Mouse (Mus musculus) CH12.LX (cell line): Measurements from ENCODE around the gene Egfl7. TPM values are rescaled to one million over a fixed set of nuclear protein-coding genes. Genes with fewer than 3 reads are reported as not detected.

ENCODE experiments used
- DNase-seq: peaks from one replicate; pipeline ENCODE4 v3.0.0-alpha.2; 2013; ENCODE audit errors: extremely low read depth
- H3K27ac ChIP-seq: 2 replicates; pipeline ENCODE4 v1.5.1; 2012; ENCODE audit warnings: low read depth, mild to moderate bottlenecking, control low read depth, moderate library complexity; ENCODE audit not compliant: insufficient read depth
- H3K27me3 ChIP-seq: replicated peaks from 2 replicates; pipeline ENCODE3; 2012; ENCODE audit warnings: inconsistent platforms
- H3K36me3 ChIP-seq, 2 experiments: replicated peaks in 1 of 2; 2 replicates each; pipeline versions ENCODE3 to v1.6.1; 2012; ENCODE audit warnings: inconsistent platforms in 1 of 2, low read length in 1 of 2, mild to moderate bottlenecking in 1 of 2, mixed read lengths in 1 of 2, moderate library complexity in 1 of 2; ENCODE audit not compliant: control insufficient read depth in 1 of 2, insufficient read depth in 1 of 2
- H3K4me1 ChIP-seq, 2 experiments: 2 replicates each; pipeline ENCODE4 v1.6.1; 2012; ENCODE audit warnings: inconsistent platforms in 1 of 2, moderate library complexity in 1 of 2; ENCODE audit not compliant: insufficient read depth in 2 of 2, control insufficient read depth in 1 of 2
- H3K4me2 ChIP-seq: 2 replicates; pipeline ENCODE4 v1.6.1; 2012; ENCODE audit warnings: low read depth, mild to moderate bottlenecking, control low read depth; ENCODE audit not compliant: poor library complexity, insufficient read depth, severe bottlenecking
- H3K4me3 ChIP-seq, 3 experiments: fragments of 150-350 bp in 1 of 3; sonication (generic) in 1 of 3; replicated peaks in 1 of 3; 2 replicates each; pipeline versions ENCODE3 to v1.5.1; 2011 to 2012; ENCODE audit warnings: low read depth in 2 of 3, low read length in 2 of 3, mild to moderate bottlenecking in 2 of 3, moderate library complexity in 2 of 3, control low read depth in 1 of 3, improper control_type of control experiment in 1 of 3, inconsistent platforms in 1 of 3, mixed read lengths in 1 of 3; ENCODE audit not compliant: poor library complexity in 1 of 3
- H3K79me2 ChIP-seq: replicated peaks from 2 replicates; pipeline ENCODE4 v1.6.1; 2012; ENCODE audit warnings: mild to moderate bottlenecking, moderate library complexity; ENCODE audit not compliant: control insufficient read depth, poor library complexity, insufficient read depth, severe bottlenecking; ENCODE audit errors: extremely low read depth
- H3K9ac ChIP-seq: 2 replicates; pipeline ENCODE4 v1.6.1; 2012; ENCODE audit warnings: low read depth, mild to moderate bottlenecking, control low read depth, moderate library complexity; ENCODE audit not compliant: insufficient read depth
- H3K9me3 ChIP-seq: replicated peaks from 2 replicates; pipeline ENCODE3; 2012; ENCODE audit warnings: low read length, inconsistent platforms, mixed read lengths
- CHD2 ChIP-seq: IDR thresholded peaks from 2 replicates; pipeline ENCODE4 v1.6.1; 2011; ENCODE audit warnings: low read length, improper control_type of control experiment
- CTCF ChIP-seq, 2 experiments: IDR thresholded peaks in 1 of 2; conservative IDR thresholded peaks in 1 of 2; 2 replicates each; pipeline ENCODE4 v1.5.1; 2011 to 2012; ENCODE audit warnings: low read depth in 2 of 2, low read length in 2 of 2, improper control_type of control experiment in 1 of 2, inconsistent platforms in 1 of 2, mild to moderate bottlenecking in 1 of 2, moderate library complexity in 1 of 2
- E2F4 ChIP-seq: IDR thresholded peaks from 2 replicates; pipeline ENCODE4 v1.6.1; 2011; ENCODE audit warnings: low read depth, low read length, improper control_type of control experiment; ENCODE audit not compliant: insufficient replicate concordance
- ELF1 ChIP-seq: IDR thresholded peaks from 2 replicates; pipeline ENCODE4 v1.6.1; 2014; ENCODE audit warnings: low read depth, mild to moderate bottlenecking, inconsistent platforms, low read length, improper control_type of control experiment
- HCFC1 ChIP-seq: IDR thresholded peaks from 2 replicates; pipeline ENCODE4 v1.6.1; 2012; ENCODE audit warnings: low read depth, mild to moderate bottlenecking, inconsistent platforms, low read length, improper control_type of control experiment
- IRF4 ChIP-seq: IDR thresholded peaks from 2 replicates; pipeline ENCODE4 v1.6.1; 2014; ENCODE audit warnings: low read depth, mild to moderate bottlenecking, inconsistent platforms, low read length, improper control_type of control experiment
- JUND ChIP-seq: conservative IDR thresholded peaks from 2 replicates; pipeline ENCODE4 v1.6.1; 2011; ENCODE audit warnings: low read depth, low read length, improper control_type of control experiment
- MAX ChIP-seq: IDR thresholded peaks from 2 replicates; pipeline ENCODE4 v1.6.1; 2011; ENCODE audit warnings: low read length, improper control_type of control experiment
- MYC ChIP-seq: IDR thresholded peaks from 2 replicates; pipeline ENCODE4 v1.6.1; 2011; ENCODE audit warnings: low read depth, mild to moderate bottlenecking, improper control_type of control experiment, low read length
- NELFE ChIP-seq: IDR thresholded peaks from 2 replicates; pipeline ENCODE4 v1.6.1; 2011; ENCODE audit warnings: low read depth, low read length, improper control_type of control experiment
- RAD21 ChIP-seq: IDR thresholded peaks from 2 replicates; pipeline ENCODE4 v1.6.1; 2011; ENCODE audit warnings: low read depth, mild to moderate bottlenecking, low read length, improper control_type of control experiment, moderate library complexity
- RCOR1 ChIP-seq: conservative IDR thresholded peaks from 2 replicates; pipeline ENCODE4 v1.6.1; 2012; ENCODE audit warnings: low read depth, mild to moderate bottlenecking, inconsistent platforms, low read length, improper control_type of control experiment
- TBP ChIP-seq: conservative IDR thresholded peaks from 2 replicates; pipeline ENCODE4 v1.6.1; 2011; ENCODE audit warnings: low read depth, low read length, improper control_type of control experiment
- USF1 ChIP-seq: IDR thresholded peaks from 2 replicates; pipeline ENCODE4 v1.6.1; 2014; ENCODE audit warnings: low read depth, mild to moderate bottlenecking, inconsistent platforms, low read length, improper control_type of control experiment
- dilution Hi-C: fragments of 300-500 bp; cut with MboI; formaldehyde crosslinking; loops from 2 replicates; pipeline ENCODE4 v1.14.3; 2020; ENCODE audit warnings: low sequenced_read_pairs; ENCODE audit not compliant: extremely low pct_unique_long_range_greater_than_20kb, extremely low pct_ligation_motif_present
- in situ Hi-C: fragments of 300-500 bp; cut with MboI; formaldehyde crosslinking; loops from 3 replicates; pipeline ENCODE4 v1.14.3; 2019; ENCODE audit warnings: low sequenced_read_pairs, low pct_ligation_motif_present, low pct_unique_long_range_greater_than_20kb, mixed read lengths
- polyA plus RNA-seq: library from polyadenylated mRNA; unstranded; fragments of >175 nt; gene quantifications from 2 replicates; pipeline ENCODE4 v1.2.1, GENCODE M21; 2012; ENCODE audit warnings: low read depth; ENCODE audit not compliant: insufficient read length
- total RNA-seq, 2 experiments: library from RNA; depleted of rRNA; stranded (reverse); fragments of 300-350 nt in 1 of 2; fragments of >200 nt in 1 of 2; gene quantifications; 2 replicates each; pipeline ENCODE4 v1.2.3; 2012 to 2014

Egfl7 gene
- total and polyA plus RNA-seq, 3 experiments: 20.1 to 39.3 (median 24.7) TPM

GRCm38 (mm10) chr2:26639838-26640830, 60.3 kb downstream of the Egfl7 start (continued):
- peak; percentile 95; the same call in 1 of the 2 replicates for TF ChIP-seq MYC
- no peak for TF ChIP-seq USF1
- TF ChIP-seq ELF1: peak; percentile 72
- peak; percentile 99 for TF ChIP-seq NELFE
- TF ChIP-seq JUND: 0 out of 2 replicates have a peak, but pooled peaks have one; percentile 27
- TF ChIP-seq CHD2: no peak
- TF ChIP-seq, all 38 proteins: peak for 19

GRCm38 (mm10) chr2:26641006-26641647, 61.3 kb downstream of the Egfl7 start:
- Histone ChIP-seq H3K4me2 (no peak overlapping the region), H3K9ac (no peak overlapping the region), H3K36me3 (peaks cover 18 to 29% of the 10 kb centered on the region in 2 experiments), H3K79me2 (peaks cover 29% of the 10 kb centered on the region), H3K27ac (no peak overlapping the region), H3K9me3 (no peaks in the 10 kb centered on the region), H3K4me3 (no peak overlapping the region), H3K27me3 (peaks cover 2% of the 10 kb centered on the region), H3K4me1 (peaks cover 6 to 31% of the 10 kb centered on the region in 2 experiments)
- dilution Hi-C loops: no loop called here
- no peak for TF ChIP-seq RCOR1
- no peak for TF ChIP-seq MAX
- no peak for TF ChIP-seq IRF4
- TF ChIP-seq HCFC1: no peak
- TF ChIP-seq RAD21: no peak
- TF ChIP-seq TBP: no peak
- TF ChIP-seq CTCF (conservative IDR thresholded peaks at IDR 0.05 in 1 of 2, IDR thresholded peaks at IDR 0.05 in 1 of 2; ENCODE audit: low read depth in 2 of 2, low read length in 2 of 2): no peak
- TF ChIP-seq CHD2: no peak
- no peak for TF ChIP-seq E2F4
- DNase-seq: no peak
- in situ Hi-C loops: loop anchor here (5.0 kb wide), 1 partner anchor 396 kb away; no protein-coding TSS in a partner anchor

Other genes starting within 250 kb of the Egfl7 start
- gene Dnlz, start 227.9 kb upstream of the Egfl7 start, total RNA-seq (2012; rRNA removed): 17.1 and 20.3 TPM in 2 replicates
- gene Dnlz, start 227.9 kb upstream of the Egfl7 start, total RNA-seq (2014; rRNA removed): 15.1 TPM in 2 replicates
- 16.5 and 17.8 TPM in 2 replicates for gene Dnlz, start 227.9 kb upstream of the Egfl7 start, polyA plus RNA-seq
- 0.42 and 0.59 TPM in 2 replicates for gene Card9, start 219.1 kb upstream of the Egfl7 start, total RNA-seq (2012; rRNA removed)
- 0.15 and 0.32 TPM in 2 replicates for gene Card9, start 219.1 kb upstream of the Egfl7 start, total RNA-seq (2014; rRNA removed)
- gene Card9, start 219.1 kb upstream of the Egfl7 start, polyA plus RNA-seq: 0.38 and 0.44 TPM in 2 replicates
- gene Snapc4, start 199.4 kb upstream of the Egfl7 start, total RNA-seq (2012; rRNA removed): 42.7 and 53.3 TPM in 2 replicates
- gene Snapc4, start 199.4 kb upstream of the Egfl7 start, total RNA-seq (2014; rRNA removed): 15.3 and 18.0 TPM in 2 replicates
- gene Snapc4, start 199.4 kb upstream of the Egfl7 start, polyA plus RNA-seq: 47.1 and 48.0 TPM in 2 replicates
- 41.9 and 56.9 TPM in 2 replicates for gene Entr1, start 190.7 kb upstream of the Egfl7 start, total RNA-seq (2012; rRNA removed)
- gene Entr1, start 190.7 kb upstream of the Egfl7 start, total RNA-seq (2014; rRNA removed): 53.8 and 62.3 TPM in 2 replicates
- 51.9 and 57.3 TPM in 2 replicates for gene Entr1, start 190.7 kb upstream of the Egfl7 start, polyA plus RNA-seq
- 79.5 and 91.2 TPM in 2 replicates for gene Pmpca, start 190.7 kb upstream of the Egfl7 start, total RNA-seq (2012; rRNA removed)
- 73.3 and 74.7 TPM in 2 replicates for gene Pmpca, start 190.7 kb upstream of the Egfl7 start, total RNA-seq (2014; rRNA removed)
- 143 and 176 TPM in 2 replicates for gene Pmpca, start 190.7 kb upstream of the Egfl7 start, polyA plus RNA-seq
- 9.6 and 12.1 TPM in 2 replicates for gene Inpp5e, start 170.8 kb upstream of the Egfl7 start, total RNA-seq (2012; rRNA removed)
- 4.8 and 5.2 TPM in 2 replicates for gene Inpp5e, start 170.8 kb upstream of the Egfl7 start, total RNA-seq (2014; rRNA removed)
- gene Inpp5e, start 170.8 kb upstream of the Egfl7 start, polyA plus RNA-seq: 10.2 and 13.4 TPM in 2 replicates
- 31.8 and 36.3 TPM in 2 replicates for gene Sec16a, start 134.8 kb upstream of the Egfl7 start, total RNA-seq (2012; rRNA removed)
- 22.5 and 22.8 TPM in 2 replicates for gene Sec16a, start 134.8 kb upstream of the Egfl7 start, total RNA-seq (2014; rRNA removed)
- gene Sec16a, start 134.8 kb upstream of the Egfl7 start, polyA plus RNA-seq: 28.6 and 38.9 TPM in 2 replicates
- 11.4 and 13.1 TPM in 2 replicates for gene Notch1, start 63.4 kb upstream of the Egfl7 start, total RNA-seq (2012; rRNA removed)
- 0.86 and 0.98 TPM in 2 replicates for gene Notch1, start 63.4 kb upstream of the Egfl7 start, total RNA-seq (2014; rRNA removed)
- gene Notch1, start 63.4 kb upstream of the Egfl7 start, polyA plus RNA-seq: 2.7 and 3.8 TPM in 2 replicates
- gene Gm20532, start 6.6 kb downstream of the Egfl7 start, total RNA-seq (2012; rRNA removed): not detected in 2 replicates
- not detected in 2 replicates for gene Gm20532, start 6.6 kb downstream of the Egfl7 start, total RNA-seq (2014; rRNA removed)
- not detected in 2 replicates for gene Gm20532, start 6.6 kb downstream of the Egfl7 start, polyA plus RNA-seq
- 11.1 and 14.2 TPM in 2 replicates for gene Agpat2, start 24.4 kb downstream of the Egfl7 start, total RNA-seq (2012; rRNA removed)
- 8.6 and 10.6 TPM in 2 replicates for gene Agpat2, start 24.4 kb downstream of the Egfl7 start, total RNA-seq (2014; rRNA removed)
- gene Agpat2, start 24.4 kb downstream of the Egfl7 start, polyA plus RNA-seq: 9.5 TPM in 2 replicates
- 0.88 and 1.2 TPM in 2 replicates for gene Fam69b, start 48.4 kb downstream of the Egfl7 start, total RNA-seq (2012; rRNA removed)
- gene Fam69b, start 48.4 kb downstream of the Egfl7 start, total RNA-seq (2014; rRNA removed): 0.16 TPM in 1 of 2 replicates, not detected in the other
- gene Fam69b, start 48.4 kb downstream of the Egfl7 start, polyA plus RNA-seq: not detected in 2 replicates
- not detected in 2 replicates for gene Lcn4, start 91.3 kb downstream of the Egfl7 start, total RNA-seq (2012; rRNA removed)
- gene Lcn4, start 91.3 kb downstream of the Egfl7 start, total RNA-seq (2014; rRNA removed): not detected in 2 replicates
- not detected in 2 replicates for gene Lcn4, start 91.3 kb downstream of the Egfl7 start, polyA plus RNA-seq